Mouse (Mus musculus) heart, embryonic 13.5 days (tissue): ENCODE results near the gene Cadm1. TPM values are rescaled to one million over a fixed set of nuclear protein-coding genes. Genes with fewer than 3 reads are reported as not detected.

ENCODE experiments used
- ATAC-seq: fragments of 200-750 bp; cut with Nextera tagmentation; 2 replicates; pipeline ENCODE4 v1.8.0; 2017; ENCODE audit warnings: moderate TSS enrichment; ENCODE audit not compliant: insufficient number of reproducible peaks, low FRiP score, low TSS enrichment; ENCODE audit errors: extremely low read depth
- H3K27ac ChIP-seq: fragments of 300-500 bp; sonication (generic); replicated peaks from 2 replicates; pipeline ENCODE4 v1.5.1; 2015; ENCODE audit warnings: moderate library complexity, mild to moderate bottlenecking, inconsistent platforms
- H3K27me3 ChIP-seq: fragments of 300-500 bp; sonication (generic); replicated peaks from 2 replicates; pipeline ENCODE4 v1.6.1; 2015; ENCODE audit warnings: mild to moderate bottlenecking, inconsistent platforms
- H3K36me3 ChIP-seq: fragments of 300-500 bp; sonication (generic); 2 replicates; pipeline ENCODE4 v1.6.1; 2015; ENCODE audit warnings: mild to moderate bottlenecking, inconsistent platforms
- H3K4me1 ChIP-seq: fragments of 300-500 bp; sonication (generic); 2 replicates; pipeline ENCODE4 v1.6.1; 2015; ENCODE audit warnings: inconsistent platforms
- H3K4me2 ChIP-seq: fragments of 300-500 bp; sonication (generic); 2 replicates; pipeline ENCODE4 v1.6.1; 2015; ENCODE audit warnings: inconsistent platforms, mild to moderate bottlenecking, moderate library complexity
- H3K4me3 ChIP-seq: fragments of 300-500 bp; sonication (generic); 2 replicates; pipeline ENCODE4 v1.5.1; 2015; ENCODE audit warnings: moderate library complexity, mild to moderate bottlenecking, inconsistent platforms
- H3K9ac ChIP-seq: fragments of 300-500 bp; sonication (generic); 2 replicates; pipeline ENCODE4 v1.6.1; 2015; ENCODE audit warnings: inconsistent platforms, mild to moderate bottlenecking, moderate library complexity
- H3K9me3 ChIP-seq: fragments of 300-500 bp; sonication (generic); 2 replicates; pipeline ENCODE4 v1.6.1; 2016; ENCODE audit warnings: inconsistent platforms
- WGBS: fragments of 180-500 bp; shearing (Covaris S2); methylation state at CpG from one replicate; pipeline ENCODE4 v1.1.7; 2015; ENCODE audit warnings: mixed read lengths; 5-methylcytosine and 5-hydroxymethylcytosine counted together
- polyA plus RNA-seq: library from polyadenylated mRNA; unstranded; fragments of >200 nt; fragmentation: Nextera tagmentation; extraction: Ambion mirVana; gene quantifications from 2 replicates; pipeline ENCODE4 v1.2.1, GENCODE M21; 2015

Gene Cadm1
- polyA plus RNA-seq, 1 experiment from 2014 or later = 16.0 TPM

DNA sequence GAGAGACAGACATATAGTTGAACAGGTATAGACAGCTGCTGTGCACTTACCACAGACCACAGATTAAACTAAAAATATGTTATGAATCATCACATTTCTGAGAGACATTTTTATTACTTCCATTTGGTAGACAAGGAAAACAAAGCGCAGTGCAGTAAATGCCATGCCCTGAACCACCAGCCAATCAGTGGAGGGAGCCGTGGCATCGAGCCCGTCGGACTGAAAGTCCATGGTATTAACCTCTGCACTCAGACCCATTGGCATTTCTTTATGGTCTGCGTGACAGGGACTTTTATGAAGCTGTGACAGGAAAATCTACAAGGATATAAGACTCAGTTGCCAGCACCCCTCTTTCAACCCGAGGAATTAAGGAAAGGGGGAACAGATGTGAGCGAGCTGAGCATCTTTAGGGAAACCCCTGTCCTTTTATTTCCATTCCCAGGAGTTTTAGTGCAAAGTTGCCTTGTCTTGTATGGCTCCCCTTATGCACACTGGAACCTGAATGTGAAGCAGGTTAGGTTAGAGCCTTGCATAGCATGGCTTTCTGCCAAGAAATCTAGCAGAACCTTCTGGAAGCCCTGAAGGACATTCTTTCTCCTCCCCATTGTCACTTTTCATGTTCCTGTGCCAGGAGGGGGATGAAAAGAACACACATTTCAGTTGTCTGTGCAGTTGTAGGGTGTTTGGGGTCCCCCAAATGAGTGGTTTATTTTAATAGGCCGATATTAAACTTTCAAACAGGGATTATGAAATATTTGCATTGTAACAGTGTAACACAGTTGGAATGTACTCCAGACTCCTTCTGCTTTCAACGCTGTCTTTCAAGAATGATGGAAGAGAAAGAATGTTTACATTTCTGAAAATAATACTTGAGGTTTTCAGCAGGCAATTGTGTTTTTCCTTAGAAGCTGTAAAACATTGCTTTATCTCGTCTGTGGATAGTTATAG, 145.1 kb downstream of the Cadm1 start:
- H3K9ac ChIP-seq = no peak overlapping the region
- WGBS = 73% methylated on average over 11 of the region's 11 CpGs
- H3K27me3 ChIP-seq = peaks cover 12% of the 10 kb centered on the region
- no peak overlapping the region for H3K4me3 ChIP-seq
- peaks cover 28% of the 10 kb centered on the region for H3K4me1 ChIP-seq
- H3K9me3 ChIP-seq = no peaks in the 10 kb centered on the region
- H3K27ac ChIP-seq = no peak overlapping the region
- no peak overlapping the region for H3K4me2 ChIP-seq
- no peaks in the 10 kb centered on the region for H3K36me3 ChIP-seq
- no peak for ATAC-seq

DNA sequence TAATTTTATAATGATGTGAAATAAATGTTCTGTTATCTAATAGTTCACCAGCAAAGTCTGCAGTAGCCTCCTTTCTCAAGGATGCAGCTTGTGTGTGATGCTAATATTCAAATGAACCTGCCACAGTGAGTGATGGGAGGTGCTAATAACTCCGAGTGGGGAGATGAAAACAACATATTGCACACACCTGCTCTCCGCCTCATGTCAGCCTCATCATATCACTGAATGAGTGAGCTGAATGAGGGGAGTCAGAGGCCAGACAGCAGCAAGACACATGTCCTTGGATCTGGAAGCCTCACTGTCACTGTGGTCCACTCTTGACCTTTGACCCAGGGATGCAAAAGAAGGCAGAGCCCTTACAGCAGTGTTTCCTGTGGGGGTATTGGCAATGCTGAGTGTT, 156.9 kb downstream of the Cadm1 start:
- Histone ChIP-seq H3K4me1 (peaks cover 39% of the 10 kb centered on the region), H3K9me3 (no peaks in the 10 kb centered on the region), H3K36me3 (no peaks in the 10 kb centered on the region), H3K4me3 (no peak overlapping the region), H3K27me3 (peaks cover 22% of the 10 kb centered on the region), H3K9ac (no peak overlapping the region), H3K4me2 (no peak overlapping the region), H3K27ac (no peak overlapping the region)
- ATAC-seq = no peak
- WGBS = 63% methylated on average over 2 of the region's 2 CpGs

- Histone ChIP-seq H3K4me2 (peak overlapping the region; percentile 57), H3K4me1 (peaks cover 35% of the 10 kb centered on the region), H3K4me3 (no peak overlapping the region), H3K9me3 (no peaks in the 10 kb centered on the region), H3K27ac (peak overlapping the region; percentile 70; the same call in 1 of the 2 replicates), H3K27me3 (peaks cover 22% of the 10 kb centered on the region), H3K36me3 (no peaks in the 10 kb centered on the region), H3K9ac (no peak overlapping the region)
- WGBS = 70% methylated on average over 5 of the region's 5 CpGs
- ATAC-seq = no peak
These were observed 157.6 kb downstream of the Cadm1 start for GRCm38 (mm10) chr9:47687604-47688003.

DNA sequence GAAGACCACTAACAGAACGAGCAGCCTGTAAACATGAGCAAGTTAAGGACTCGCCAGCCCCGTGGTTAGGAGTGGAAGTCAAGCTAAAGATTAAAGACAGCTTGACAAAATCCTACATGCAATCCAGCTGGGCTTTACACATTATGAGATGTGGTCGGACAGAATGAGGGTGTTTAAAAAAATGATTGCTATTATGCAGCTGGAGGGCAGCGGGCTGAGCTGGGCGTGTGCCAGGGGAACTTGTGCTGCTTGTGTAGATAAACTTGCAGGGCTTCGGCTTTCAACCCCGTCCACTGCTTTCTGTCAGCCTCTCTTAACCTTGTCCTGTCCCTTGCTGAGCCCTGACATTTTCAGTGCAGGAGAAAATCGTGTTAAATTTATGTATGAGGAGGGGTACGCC, 158.3 kb downstream of the Cadm1 start:
- Histone ChIP-seq H3K4me3 (peak overlapping the region; percentile 20), H3K9ac (peak overlapping the region; percentile 42), H3K27me3 (peaks cover 25% of the 10 kb centered on the region), H3K4me2 (peak overlapping the region; percentile 57), H3K27ac (peak overlapping the region; percentile 70), H3K4me1 (peaks cover 29% of the 10 kb centered on the region), H3K9me3 (no peaks in the 10 kb centered on the region), H3K36me3 (no peaks in the 10 kb centered on the region)
- WGBS = 10% methylated on average over 10 of the region's 10 CpGs
- ATAC-seq = no peak

GRCm38 (mm10) chr9:47692911-47693310, 162.9 kb downstream of the Cadm1 start:
- H3K36me3 ChIP-seq = no peaks in the 10 kb centered on the region
- H3K9me3 ChIP-seq = no peaks in the 10 kb centered on the region
- peaks cover 30% of the 10 kb centered on the region for H3K27me3 ChIP-seq
- no peak overlapping the region for H3K9ac ChIP-seq
- H3K4me3 ChIP-seq = no peak overlapping the region
- no peak for ATAC-seq
- H3K27ac ChIP-seq = no peak overlapping the region
- 65% methylated on average over 13 of the region's 13 CpGs for whole genome bisulfite sequencing
- H3K4me1 ChIP-seq = peaks cover 18% of the 10 kb centered on the region
- H3K4me2 ChIP-seq = no peak overlapping the region

DNA sequence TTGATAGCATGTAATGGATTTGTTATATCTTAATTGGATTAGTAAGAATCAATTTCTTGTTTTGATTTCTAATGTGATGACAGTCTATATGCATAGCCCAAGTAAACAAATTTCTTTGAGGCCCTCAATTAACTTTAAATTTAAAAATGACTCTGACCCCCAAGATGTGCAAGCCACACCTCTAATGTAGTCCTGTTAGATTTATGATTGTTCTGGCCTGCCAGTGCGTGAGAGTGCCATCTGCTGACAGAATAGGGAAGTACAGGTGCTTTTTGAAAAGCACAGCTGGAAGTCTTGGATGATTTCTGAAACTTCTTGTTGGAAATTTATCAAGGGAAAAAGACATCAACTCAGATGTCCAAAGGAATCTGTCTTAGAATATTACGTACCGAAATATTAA, 169.1 kb downstream of the Cadm1 start:
- peaks cover 47% of the 10 kb centered on the region for H3K27me3 ChIP-seq
- H3K9ac ChIP-seq = no peak overlapping the region
- ATAC-seq = no peak
- H3K4me3 ChIP-seq = no peak overlapping the region
- H3K27ac ChIP-seq = no peak overlapping the region
- WGBS = 31% methylated on average over 3 of the region's 3 CpGs
- peaks cover 10% of the 10 kb centered on the region for H3K4me1 ChIP-seq
- no peaks in the 10 kb centered on the region for H3K9me3 ChIP-seq
- no peak overlapping the region for H3K4me2 ChIP-seq
- H3K36me3 ChIP-seq = no peaks in the 10 kb centered on the region

- no peaks in the 10 kb centered on the region for H3K36me3 ChIP-seq
- H3K9ac ChIP-seq = no peak overlapping the region
- H3K4me3 ChIP-seq = no peak overlapping the region
- H3K4me1 ChIP-seq = peaks cover 10% of the 10 kb centered on the region
- no peaks in the 10 kb centered on the region for H3K9me3 ChIP-seq
- no peak overlapping the region for H3K27ac ChIP-seq
- peaks cover 49% of the 10 kb centered on the region for H3K27me3 ChIP-seq
- 92% methylated on average over 5 of the region's 5 CpGs for WGBS
- ATAC-seq = no peak
- no peak overlapping the region for H3K4me2 ChIP-seq
These were observed 170.0 kb downstream of the Cadm1 start for GRCm38 (mm10) chr9:47700021-47700420.

- ATAC-seq = no peak
- Histone ChIP-seq H3K4me1 (peaks cover 10% of the 10 kb centered on the region), H3K27ac (no peak overlapping the region), H3K9me3 (no peaks in the 10 kb centered on the region), H3K4me2 (no peak overlapping the region), H3K4me3 (no peak overlapping the region), H3K36me3 (no peaks in the 10 kb centered on the region), H3K9ac (no peak overlapping the region), H3K27me3 (peaks cover 34% of the 10 kb centered on the region)
- 78% methylated on average over 19 of the region's 19 CpGs for WGBS
These were observed 173.3 kb downstream of the Cadm1 start for GRCm38 (mm10) chr9:47703026-47703876.

DNA sequence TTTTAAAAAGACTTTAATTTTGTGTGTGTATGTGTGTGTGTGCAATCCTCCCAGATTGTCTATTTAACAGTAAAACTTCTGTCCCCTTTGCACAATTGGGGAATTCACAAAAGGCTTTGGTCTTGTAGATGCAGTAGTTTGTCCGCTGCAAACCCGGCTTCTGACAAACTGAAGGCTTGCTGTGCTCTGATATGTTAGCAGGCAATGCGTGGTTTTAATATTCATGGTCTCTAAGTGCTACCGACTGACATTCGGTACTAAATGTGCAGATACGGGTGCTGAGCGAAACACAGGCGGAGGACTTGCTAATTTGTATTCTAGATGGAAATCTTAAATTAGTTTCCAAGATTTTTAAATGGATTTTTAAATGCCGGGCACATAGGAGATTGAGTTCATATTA, 176.4 kb downstream of the Cadm1 start:
- H3K27me3 ChIP-seq = peaks cover 16% of the 10 kb centered on the region
- peaks cover 14% of the 10 kb centered on the region for H3K4me1 ChIP-seq
- no peaks in the 10 kb centered on the region for H3K36me3 ChIP-seq
- WGBS = 90% methylated on average over 9 of the region's 9 CpGs
- H3K9ac ChIP-seq = no peak overlapping the region
- H3K27ac ChIP-seq = no peak overlapping the region
- H3K4me2 ChIP-seq = no peak overlapping the region
- H3K9me3 ChIP-seq = no peaks in the 10 kb centered on the region
- H3K4me3 ChIP-seq = no peak overlapping the region
- no peak for ATAC-seq

DNA sequence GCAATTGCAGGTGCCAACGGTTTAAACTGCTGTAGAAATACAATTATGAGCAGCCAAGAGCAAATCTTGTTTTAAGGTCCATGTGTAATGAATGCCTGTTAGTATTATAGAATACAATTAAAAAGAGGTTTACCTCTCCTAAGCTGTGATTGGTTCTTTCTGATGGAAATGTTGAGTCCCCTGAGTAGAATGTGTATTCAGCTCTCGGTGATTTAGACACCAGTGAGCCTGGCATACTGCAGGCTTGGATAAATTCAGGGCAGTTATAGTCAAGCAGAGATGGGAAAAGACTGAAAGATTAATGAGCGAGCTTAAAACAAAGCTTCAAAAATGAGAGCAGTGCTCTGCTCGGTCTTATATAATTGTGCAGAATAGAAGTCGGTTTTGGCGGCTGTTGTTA, 177.4 kb downstream of the Cadm1 start:
- Histone ChIP-seq H3K4me2 (no peak overlapping the region), H3K9ac (no peak overlapping the region), H3K27me3 (peaks cover 9% of the 10 kb centered on the region; the same call in 1 of the 2 replicates), H3K27ac (no peak overlapping the region), H3K36me3 (no peaks in the 10 kb centered on the region), H3K9me3 (no peaks in the 10 kb centered on the region), H3K4me1 (peaks cover 14% of the 10 kb centered on the region), H3K4me3 (no peak overlapping the region)
- 90% methylated on average over 6 of the region's 6 CpGs for WGBS
- ATAC-seq = no peak

GRCm38 (mm10) chr9:47708299-47708698, 178.3 kb downstream of the Cadm1 start:
- ATAC-seq = no peak
- H3K9me3 ChIP-seq = no peaks in the 10 kb centered on the region
- no peak overlapping the region for H3K4me2 ChIP-seq
- H3K4me1 ChIP-seq = peaks cover 11% of the 10 kb centered on the region
- H3K9ac ChIP-seq = no peak overlapping the region
- 21% methylated on average over 10 of the region's 10 CpGs for WGBS
- H3K36me3 ChIP-seq = no peaks in the 10 kb centered on the region
- H3K4me3 ChIP-seq = no peak overlapping the region
- H3K27ac ChIP-seq = no peak overlapping the region
- H3K27me3 ChIP-seq = peaks cover 9% of the 10 kb centered on the region; the same call in 1 of the 2 replicates
